Mouse (Mus musculus): Measurements from ENCODE around the gene Iqce.

GRCm38 (mm10) chr5:140662741-140663592 lies 39.2 kb downstream of the Iqce start:
- peak; percentile 23; the same call in 1 of the 2 replicates for TF ChIP-seq EP300 (IDR thresholded peaks at IDR 0.05; ENCODE audit: low read length)
- no peak for TF ChIP-seq CTCF (conservative IDR thresholded peaks at IDR 0.05 in 1 of 2, IDR thresholded peaks at IDR 0.05 in 1 of 2; ENCODE audit: low read depth in 2 of 2, low read length in 2 of 2)
- TF ChIP-seq POLR2A (IDR thresholded peaks at IDR 0.05; ENCODE audit: low read depth, low read length): no peak
- no peak for TF ChIP-seq MAFK (IDR thresholded peaks at IDR 0.05; ENCODE audit: insufficient replicate concordance, low read length)
- TF ChIP-seq MAX (IDR thresholded peaks at IDR 0.05; ENCODE audit: low read length): no peak
- no peak for TF ChIP-seq POLR2AphosphoS2 (IDR thresholded peaks at IDR 0.05; ENCODE audit: low read depth, low read length)
- no peak for TF ChIP-seq PAX5 (IDR thresholded peaks at IDR 0.05; ENCODE audit: low read length)
- TF ChIP-seq ELF1 (IDR thresholded peaks at IDR 0.05; ENCODE audit: low read depth, low read length): no peak
- no peak for TF ChIP-seq CHD1 (IDR thresholded peaks at IDR 0.05; ENCODE audit: low read depth, low read length)
- TF ChIP-seq USF2 (conservative IDR thresholded peaks at IDR 0.05; ENCODE audit: low read depth, low read length): no peak
